Mouse (Mus musculus) brain, embryonic 14.5 days (tissue): ENCODE results near the gene Zbtb44.

Source experiments
- CTCF ChIP-seq: fragments of 200-500 bp; IDR thresholded peaks from 2 replicates; pipeline ENCODE4 v1.5.1; 2012; ENCODE audit warnings: inconsistent platforms, mild to moderate bottlenecking, moderate library complexity, borderline replicate concordance; ENCODE audit not compliant: insufficient read depth, insufficient read length; ENCODE audit errors: extremely low read depth
- POLR2A ChIP-seq: fragments of 200-500 bp; IDR thresholded peaks from 2 replicates; pipeline ENCODE4 v1.6.1; 2012; ENCODE audit warnings: mild to moderate bottlenecking, inconsistent platforms, borderline replicate concordance; ENCODE audit not compliant: poor library complexity, insufficient read depth, insufficient read length, severe bottlenecking; ENCODE audit errors: extremely low read depth

DNA sequence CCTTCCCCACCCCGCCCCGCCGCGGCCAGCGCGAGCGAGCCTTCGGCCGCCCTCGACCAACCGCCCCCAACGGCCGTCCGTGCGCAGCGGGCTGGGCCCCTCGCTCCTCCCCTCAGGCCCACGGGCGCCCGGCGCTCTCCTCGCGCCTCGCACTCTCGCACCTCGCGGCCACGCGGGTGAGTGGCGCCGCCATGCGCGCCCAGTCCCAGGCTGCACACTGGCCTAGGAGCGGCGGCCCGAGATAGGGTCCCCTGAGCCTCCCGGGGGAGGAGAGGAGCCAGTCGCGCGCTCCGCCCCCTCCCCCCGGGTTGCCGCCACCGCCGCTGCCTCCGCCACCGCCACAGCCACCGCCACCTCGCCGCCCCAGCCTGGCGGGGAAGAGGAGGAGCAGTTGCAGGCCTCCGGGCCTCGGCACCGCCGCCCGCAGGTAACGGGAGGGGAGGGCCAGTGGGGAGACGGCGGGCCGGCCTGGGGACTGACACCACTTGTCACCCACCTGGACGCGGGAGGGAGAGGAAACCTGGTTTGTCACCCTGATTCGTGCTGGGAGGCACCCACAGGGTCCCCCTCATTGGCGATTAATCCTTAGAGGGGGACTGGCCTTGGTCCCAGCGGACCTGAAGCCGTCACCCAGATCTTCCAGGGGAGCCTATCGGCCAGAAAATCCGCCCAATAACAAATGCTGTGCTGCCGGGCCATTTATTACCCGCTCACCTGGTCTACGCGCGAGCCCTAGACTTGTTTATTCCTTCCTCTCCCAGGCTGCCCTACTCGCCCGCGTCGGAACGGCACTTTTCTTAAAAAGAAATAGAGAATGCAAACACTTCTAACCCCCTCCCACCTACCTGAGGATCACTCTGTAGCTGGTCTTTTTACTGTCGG is at the start of gene Zbtb44:
- TF ChIP-seq CTCF, result no peak
- TF ChIP-seq POLR2A, result no peak
